Mouse (Mus musculus): ENCODE results near the gene Rtn4. TPM values are rescaled to one million over a fixed set of nuclear protein-coding genes. Genes with fewer than 3 reads are reported as not detected.

Rtn4 gene
- polyA plus RNA-seq, 1 experiment from 2014 or later = 61.3 TPM

DNA sequence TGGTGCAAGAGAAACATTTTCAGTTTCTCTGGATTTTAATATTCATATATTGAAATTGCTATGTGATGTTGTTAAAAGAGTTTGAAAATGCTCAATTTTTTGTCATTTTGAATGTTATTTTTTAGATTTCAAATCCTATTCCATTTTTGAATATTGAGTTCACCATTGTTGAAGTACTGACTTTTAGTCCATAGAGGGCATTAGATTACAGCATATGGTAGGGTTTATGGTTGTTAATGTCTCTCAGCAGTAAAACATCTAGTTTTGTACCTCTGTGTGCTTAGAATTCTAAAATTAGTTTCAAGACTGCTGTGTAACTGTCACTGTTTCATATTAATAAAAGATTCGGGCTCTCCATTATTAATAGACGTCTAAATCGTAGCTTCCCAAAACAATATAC is 22.8 kb downstream of the Rtn4 start:
- no peaks in the 10 kb centered on the region for H3K9me3 ChIP-seq
- WGBS = 78% methylated on average over 3 of the region's 3 CpGs
- no peaks in the 10 kb centered on the region for H3K27me3 ChIP-seq
- H3K27ac ChIP-seq = no peak overlapping the region
- H3K9ac ChIP-seq = no peak overlapping the region
- H3K4me2 ChIP-seq (replicated peaks) = no peak overlapping the region
- peaks cover 9% of the 10 kb centered on the region; the same call in 1 of the 2 replicates for H3K36me3 ChIP-seq
- H3K4me3 ChIP-seq = no peak overlapping the region
- H3K4me1 ChIP-seq = peaks cover 10% of the 10 kb centered on the region
- no peak for ATAC-seq (ENCODE audit: low FRiP score, low read depth)

GRCm38 (mm10) chr11:29718541-29718940 is 25.8 kb downstream of the Rtn4 start:
- WGBS = 42% methylated on average over 6 of the region's 6 CpGs
- ATAC-seq (ENCODE audit: low FRiP score, low read depth) = no peak
- Histone ChIP-seq H3K9me3 (no peaks in the 10 kb centered on the region), H3K36me3 (0 out of 2 replicates have a peak, but pooled peaks cover 4% of the 10 kb centered on the region), H3K27ac (no peak overlapping the region), H3K9ac (no peak overlapping the region), H3K27me3 (no peaks in the 10 kb centered on the region), H3K4me3 (no peak overlapping the region; the same call in 1 of the 2 replicates), H3K4me1 (peaks cover 13% of the 10 kb centered on the region), H3K4me2 (replicated peaks) (no peak overlapping the region)

- Histone ChIP-seq H3K27ac (no peak overlapping the region), H3K36me3 (no peaks in the 10 kb centered on the region), H3K4me2 (replicated peaks) (no peak overlapping the region), H3K27me3 (no peaks in the 10 kb centered on the region), H3K4me1 (peaks cover 13% of the 10 kb centered on the region), H3K9me3 (no peaks in the 10 kb centered on the region), H3K9ac (no peak overlapping the region), H3K4me3 (no peak overlapping the region)
- 63% methylated on average over 1 of the region's 1 CpGs for WGBS
- ATAC-seq (ENCODE audit: low FRiP score, low read depth) = no peak
These were observed 26.9 kb downstream of the Rtn4 start for GRCm38 (mm10) chr11:29719597-29719996.

- Histone ChIP-seq H3K4me2 (replicated peaks) (no peak overlapping the region), H3K4me3 (no peak overlapping the region), H3K9ac (no peak overlapping the region), H3K36me3 (no peaks in the 10 kb centered on the region), H3K4me1 (peaks cover 3% of the 10 kb centered on the region; the same call in 1 of the 2 replicates), H3K27ac (no peak overlapping the region), H3K9me3 (no peaks in the 10 kb centered on the region), H3K27me3 (no peaks in the 10 kb centered on the region)
- no peak for ATAC-seq (ENCODE audit: low FRiP score, low read depth)
- 94% methylated on average over 2 of the region's 2 CpGs for WGBS
These were observed 31.5 kb downstream of the Rtn4 start for GRCm38 (mm10) chr11:29724213-29724612.

DNA sequence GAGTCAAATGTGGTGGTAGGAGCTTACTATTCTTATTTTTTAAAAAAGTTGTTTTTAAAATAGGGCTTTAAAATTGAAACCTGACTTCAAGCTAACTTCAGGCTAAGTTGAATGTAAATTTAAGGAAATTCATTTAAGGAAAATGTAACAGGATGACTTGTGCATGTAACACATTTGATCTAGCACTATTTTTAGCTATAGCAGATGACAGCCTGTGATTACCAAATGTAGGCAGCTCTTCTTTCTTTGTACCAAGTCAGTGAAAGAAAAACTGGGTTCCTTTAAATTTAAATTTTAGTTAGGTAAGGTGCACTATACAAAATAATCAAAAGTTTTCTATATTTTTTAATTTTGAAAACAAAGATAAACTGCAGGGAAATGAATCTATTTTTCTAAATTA is 32.4 kb downstream of the Rtn4 start:
- Histone ChIP-seq H3K9ac (no peak overlapping the region), H3K9me3 (no peaks in the 10 kb centered on the region), H3K4me3 (no peak overlapping the region), H3K27me3 (no peaks in the 10 kb centered on the region), H3K4me1 (peaks cover 3% of the 10 kb centered on the region; the same call in 1 of the 2 replicates), H3K4me2 (replicated peaks) (no peak overlapping the region), H3K27ac (no peak overlapping the region), H3K36me3 (no peaks in the 10 kb centered on the region)
- ATAC-seq (ENCODE audit: low FRiP score, low read depth) = no peak

- no peak overlapping the region for H3K9ac ChIP-seq
- H3K36me3 ChIP-seq = no peaks in the 10 kb centered on the region
- peaks cover 3% of the 10 kb centered on the region; the same call in 1 of the 2 replicates for H3K4me1 ChIP-seq
- no peak overlapping the region for H3K4me2 ChIP-seq (replicated peaks)
- H3K4me3 ChIP-seq = no peak overlapping the region
- 68% methylated on average over 1 of the region's 1 CpGs for WGBS
- no peaks in the 10 kb centered on the region for H3K9me3 ChIP-seq
- no peak for ATAC-seq (ENCODE audit: low FRiP score, low read depth)
- H3K27me3 ChIP-seq = no peaks in the 10 kb centered on the region
- no peak overlapping the region for H3K27ac ChIP-seq
These were observed 32.9 kb downstream of the Rtn4 start for GRCm38 (mm10) chr11:29725610-29726009.

DNA sequence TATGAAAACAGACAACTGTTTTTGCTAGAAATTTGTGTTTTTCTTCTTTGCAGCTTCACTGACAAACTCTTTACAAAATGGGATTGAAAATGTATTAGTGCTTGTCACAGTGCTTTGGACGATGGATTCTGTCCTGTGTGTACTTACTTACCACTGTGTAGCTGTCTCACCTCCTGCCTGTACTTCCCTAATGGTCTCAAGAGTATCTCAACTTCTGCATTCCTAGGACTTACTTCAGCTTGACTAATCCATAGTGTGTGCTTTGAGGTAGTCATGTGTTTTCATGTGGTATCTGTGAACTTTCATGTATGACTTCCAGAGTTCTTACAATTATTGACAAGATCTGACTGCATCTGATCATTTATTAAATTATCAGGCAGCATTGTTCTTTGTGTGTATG is 35.2 kb downstream of the Rtn4 start:
- H3K9me3 ChIP-seq = no peaks in the 10 kb centered on the region
- H3K9ac ChIP-seq = no peak overlapping the region
- no peaks in the 10 kb centered on the region for H3K36me3 ChIP-seq
- no peaks in the 10 kb centered on the region for H3K27me3 ChIP-seq
- no peak overlapping the region for H3K4me3 ChIP-seq
- H3K4me2 ChIP-seq (replicated peaks) = no peak overlapping the region
- H3K27ac ChIP-seq = no peak overlapping the region
- ATAC-seq (ENCODE audit: low FRiP score, low read depth) = no peak
- WGBS = 79% methylated on average over 1 of the region's 1 CpGs
- H3K4me1 ChIP-seq = no peaks in the 10 kb centered on the region

DNA sequence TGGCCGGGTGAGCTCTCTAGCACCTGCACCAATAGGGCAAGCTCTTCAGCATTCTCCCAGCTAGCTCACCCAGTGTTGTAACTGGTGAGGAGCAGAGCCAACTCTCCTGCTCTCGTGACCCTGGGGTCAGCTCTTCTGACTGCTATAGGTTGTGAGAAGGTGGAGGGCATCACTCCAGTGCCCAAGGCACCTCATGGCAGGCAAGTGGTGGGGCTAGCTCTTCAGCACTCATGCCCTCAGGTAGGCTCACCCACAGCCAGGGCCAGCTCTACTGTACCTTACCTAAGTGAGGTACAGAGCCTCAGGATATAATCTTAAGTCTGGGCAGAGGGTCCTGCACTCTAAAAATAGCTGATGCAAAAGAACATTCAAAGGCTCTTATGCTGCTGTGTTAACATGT is 47.0 kb downstream of the Rtn4 start:
- no peak for ATAC-seq (ENCODE audit: low FRiP score, low read depth)
- peaks cover 42% of the 10 kb centered on the region for H3K36me3 ChIP-seq
- no peaks in the 10 kb centered on the region for H3K4me1 ChIP-seq
- no peaks in the 10 kb centered on the region for H3K9me3 ChIP-seq
- 93% methylated on average over 2 of the region's 2 CpGs for WGBS
- H3K27me3 ChIP-seq = no peaks in the 10 kb centered on the region
- H3K27ac ChIP-seq = no peak overlapping the region
- H3K9ac ChIP-seq = no peak overlapping the region
- H3K4me2 ChIP-seq (replicated peaks) = no peak overlapping the region
- H3K4me3 ChIP-seq = no peak overlapping the region

- H3K36me3 ChIP-seq = peaks cover 58% of the 10 kb centered on the region
- no peak for ATAC-seq (ENCODE audit: low FRiP score, low read depth)
- 87% methylated on average over 5 of the region's 5 CpGs for WGBS
These were observed 52.1 kb downstream of the Rtn4 start for GRCm38 (mm10) chr11:29744760-29745430.

DNA sequence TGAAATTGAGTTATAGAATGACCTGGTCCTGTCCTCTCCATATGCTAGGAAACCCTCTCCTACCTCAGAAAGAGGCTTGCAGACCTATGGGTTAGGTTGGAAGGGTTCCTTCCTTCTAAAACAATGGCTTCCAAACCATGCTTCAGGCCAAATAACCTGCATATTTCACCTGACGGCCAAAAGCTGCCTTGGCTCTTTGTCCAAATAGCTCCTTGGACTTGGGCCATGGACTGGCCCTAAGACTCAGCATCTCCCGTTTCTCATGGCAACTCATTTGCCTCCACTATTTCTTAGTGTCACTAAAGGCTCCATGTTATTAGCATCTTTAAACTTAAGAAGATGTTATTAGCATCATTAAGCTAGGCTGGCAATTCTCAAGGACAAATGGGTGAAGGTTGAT is 52.8 kb downstream of the Rtn4 start:
- Histone ChIP-seq H3K27ac (no peak overlapping the region), H3K4me2 (replicated peaks) (no peak overlapping the region), H3K4me3 (no peak overlapping the region), H3K4me1 (no peaks in the 10 kb centered on the region), H3K9ac (no peak overlapping the region), H3K36me3 (peaks cover 54% of the 10 kb centered on the region), H3K27me3 (no peaks in the 10 kb centered on the region), H3K9me3 (no peaks in the 10 kb centered on the region)
- no peak for ATAC-seq (ENCODE audit: low FRiP score, low read depth)
- WGBS = 82% methylated on average over 2 of the region's 2 CpGs

More at GRCm38 (mm10) chr11:29744760-29745430, 52.1 kb downstream of the Rtn4 start:
- no peak overlapping the region for H3K9ac ChIP-seq
- no peaks in the 10 kb centered on the region for H3K27me3 ChIP-seq
- no peaks in the 10 kb centered on the region for H3K9me3 ChIP-seq
- no peak overlapping the region for H3K4me2 ChIP-seq (replicated peaks)
- no peak overlapping the region for H3K4me3 ChIP-seq
- H3K4me1 ChIP-seq = no peaks in the 10 kb centered on the region
- no peak overlapping the region for H3K27ac ChIP-seq

- no peak overlapping the region for H3K9ac ChIP-seq
- no peak for ATAC-seq (ENCODE audit: low FRiP score, low read depth)
- H3K27me3 ChIP-seq = no peaks in the 10 kb centered on the region
- no peak overlapping the region for H3K4me2 ChIP-seq (replicated peaks)
- H3K36me3 ChIP-seq = peaks cover 53% of the 10 kb centered on the region
- no peak overlapping the region for H3K4me3 ChIP-seq
- WGBS = 88% methylated on average over 9 of the region's 9 CpGs
- H3K4me1 ChIP-seq = no peaks in the 10 kb centered on the region
- no peaks in the 10 kb centered on the region for H3K9me3 ChIP-seq
- H3K27ac ChIP-seq = no peak overlapping the region
These were observed 53.5 kb downstream of the Rtn4 start for GRCm38 (mm10) chr11:29746203-29746602.

- Histone ChIP-seq H3K4me1 (no peaks in the 10 kb centered on the region), H3K4me2 (replicated peaks) (no peak overlapping the region), H3K36me3 (peaks cover 45% of the 10 kb centered on the region), H3K4me3 (no peak overlapping the region), H3K9me3 (no peaks in the 10 kb centered on the region), H3K27ac (no peak overlapping the region), H3K27me3 (no peaks in the 10 kb centered on the region), H3K9ac (no peak overlapping the region)
- ATAC-seq (ENCODE audit: low FRiP score, low read depth) = no peak
- WGBS = 97% methylated on average over 3 of the region's 3 CpGs
These were observed 54.6 kb downstream of the Rtn4 start for GRCm38 (mm10) chr11:29747365-29747764.

- no peak overlapping the region for H3K27ac ChIP-seq
- H3K27me3 ChIP-seq = no peaks in the 10 kb centered on the region
- no peak overlapping the region for H3K9ac ChIP-seq
- no peaks in the 10 kb centered on the region for H3K9me3 ChIP-seq
- H3K36me3 ChIP-seq = peaks cover 42% of the 10 kb centered on the region
- H3K4me3 ChIP-seq = no peak overlapping the region
- H3K4me2 ChIP-seq (replicated peaks) = no peak overlapping the region
- 89% methylated on average over 1 of the region's 1 CpGs for WGBS
- H3K4me1 ChIP-seq = no peaks in the 10 kb centered on the region
- ATAC-seq (ENCODE audit: low FRiP score, low read depth) = no peak
These were observed 55.1 kb downstream of the Rtn4 start for GRCm38 (mm10) chr11:29747881-29748280.
